Mouse (Mus musculus) neural tube, embryonic 12.5 days (tissue): ENCODE measurements around the gene 2300009A05Rik. TPM values are rescaled to one million over a fixed set of nuclear protein-coding genes. Genes with fewer than 3 reads are reported as not detected.

ENCODE experiments used
- polyA plus RNA-seq: library from polyadenylated mRNA; unstranded; fragments of >200 nt; fragmentation: Nextera tagmentation; extraction: Ambion mirVana; gene quantifications from 2 replicates; pipeline ENCODE4 v1.2.1, GENCODE M21; 2016

Gene 2300009A05Rik
- polyA plus RNA-seq, 1 experiment from 2014 or later: 54.9 TPM

Other genes with a start within 250 kb of the 2300009A05Rik start
- 45.0 and 45.9 TPM in 2 replicates for gene Map2k5, start 21.3 kb downstream of the 2300009A05Rik start, polyA plus RNA-seq
- gene Iqch, start 203.2 kb upstream of the 2300009A05Rik start, polyA plus RNA-seq: 0.17 and 0.27 TPM in 2 replicates
- 56.5 and 57.0 TPM in 2 replicates for gene Aagab, start 203.4 kb upstream of the 2300009A05Rik start, polyA plus RNA-seq